Mouse (Mus musculus): ENCODE results near the gene 1810030O07Rik.
"Not testable (repeated sequence)": the region's sequence is repeated elsewhere in the genome, so short reads cannot be mapped to it uniquely, and the experiment has no call there.

The 1810030O07Rik gene

DNA sequence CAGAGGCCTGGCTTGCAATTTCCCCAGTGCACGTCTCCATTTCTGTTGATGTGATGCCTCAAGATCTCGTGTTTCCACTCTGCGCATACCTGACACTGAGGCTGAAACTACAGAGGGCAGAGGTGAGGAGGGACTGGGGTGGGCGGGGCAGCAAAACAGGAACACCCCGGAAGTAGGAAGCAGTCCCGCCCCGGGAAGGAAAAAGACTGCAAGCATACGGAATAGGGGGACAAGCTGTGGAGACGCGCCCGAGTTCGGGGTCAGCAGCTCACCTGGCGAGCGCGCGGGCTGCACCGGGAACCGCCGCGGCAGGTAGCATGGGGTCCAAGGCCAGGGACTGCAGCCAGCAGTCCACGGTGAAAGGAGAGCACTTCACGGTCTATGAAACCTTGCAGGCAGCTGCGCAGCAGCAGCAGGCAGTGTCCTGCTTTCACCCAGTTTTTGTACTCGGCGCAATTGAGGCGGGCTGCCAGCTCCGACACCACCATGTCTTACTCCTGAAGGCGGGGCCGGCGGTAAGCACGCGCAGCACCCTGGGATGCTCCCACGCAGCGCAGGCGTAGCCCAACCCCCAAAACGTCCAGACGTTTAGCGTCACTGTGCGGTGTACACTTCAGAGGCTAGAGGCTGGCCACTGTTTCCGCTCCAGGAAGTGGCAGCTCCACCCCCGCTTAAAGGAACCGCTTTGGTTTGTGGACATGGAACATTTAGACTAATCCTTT, at the start of gene 1810030O07Rik:
Gene 1810030O07Rik, minus strand, starts transcription at position 615 of the 722 bp plus-strand sequence.
- DNase-seq (ENCODE audit: low spot score in 2 of 2), result peak; percentile 91 to 93

GRCm38 (mm10) chrX:12716036-12716435, 42.6 kb upstream of the 1810030O07Rik start:
- no peak for DNase-seq (ENCODE audit: low spot score in 2 of 2)

GRCm38 (mm10) chrX:12713796-12714195, 40.3 kb upstream of the 1810030O07Rik start:
- DNase-seq (ENCODE audit: low spot score in 2 of 2), result no peak

- no peak for DNase-seq (ENCODE audit: low spot score in 2 of 2)
These were observed 13.4 kb upstream of the 1810030O07Rik start for GRCm38 (mm10) chrX:12686910-12687309.

DNA sequence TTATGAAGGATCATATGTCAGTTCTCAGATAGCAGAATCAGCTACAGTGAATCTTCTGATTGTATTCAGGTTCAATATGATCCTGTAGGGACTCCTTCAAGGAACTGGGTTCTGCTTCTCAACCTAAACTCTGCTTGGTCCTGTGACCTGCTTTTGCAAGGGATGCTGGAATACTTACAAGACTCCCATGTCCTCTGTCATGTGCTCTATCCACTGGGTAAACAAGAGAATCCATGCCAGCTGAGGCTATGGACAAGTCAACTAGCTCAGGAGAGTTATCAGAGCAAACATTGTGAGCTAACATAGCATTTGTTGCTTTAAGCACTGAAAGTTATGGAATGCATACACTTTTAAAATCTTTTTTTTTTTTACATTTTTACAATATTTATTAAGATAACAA, 12.6 kb upstream of the 1810030O07Rik start:
- DNase-seq (ENCODE audit: low spot score in 2 of 2), result no peak

- DNase-seq (ENCODE audit: low spot score in 2 of 2), result no peak
These were observed 3.9 kb upstream of the 1810030O07Rik start for GRCm38 (mm10) chrX:12677396-12677795.

DNA sequence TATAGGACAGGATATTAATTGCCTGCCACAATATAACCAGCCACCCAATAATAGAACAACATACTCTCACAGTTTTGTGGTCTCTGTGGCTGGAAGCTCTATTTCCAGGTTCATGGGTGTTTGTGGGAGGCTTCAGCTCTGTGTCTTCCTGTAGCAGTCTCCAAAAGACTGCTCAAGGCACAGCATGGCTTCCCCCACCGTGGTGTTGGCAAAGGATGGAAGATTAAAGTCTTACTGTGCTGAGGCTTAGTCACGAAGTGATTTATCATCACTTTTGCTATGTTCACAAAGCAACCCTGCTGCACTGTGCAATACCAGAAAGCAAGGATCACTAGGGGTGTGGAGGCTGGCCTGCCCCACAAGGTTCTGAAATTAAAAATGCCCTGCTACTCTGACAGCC, 19.6 kb downstream of the 1810030O07Rik start:
- peak in 1 of 2 experiments; percentile 14 for DNase-seq (ENCODE audit: low spot score in 2 of 2)

DNA sequence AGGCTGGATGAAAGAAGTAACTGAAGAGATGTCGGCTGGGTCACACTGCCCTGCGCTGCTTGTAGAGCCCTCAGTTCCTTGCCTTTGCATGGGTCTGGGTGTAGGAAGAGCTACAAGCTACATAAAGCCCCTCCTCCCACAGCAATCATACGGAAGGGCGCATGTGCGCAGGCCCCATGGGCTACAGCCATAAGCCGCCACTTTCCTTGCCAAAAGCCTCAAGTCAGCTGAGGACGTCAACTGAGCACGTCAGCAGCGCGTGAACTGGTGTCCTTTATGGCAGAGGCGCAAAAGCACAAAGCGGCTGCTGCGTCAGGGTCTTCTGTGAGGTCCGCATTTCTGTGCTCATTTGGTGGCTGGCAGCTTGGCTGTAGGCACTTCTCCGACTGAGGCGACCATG, 21.6 kb downstream of the 1810030O07Rik start:
- DNase-seq (ENCODE audit: low spot score in 2 of 2), result no peak

GRCm38 (mm10) chrX:12645531-12646304, 27.8 kb downstream of the 1810030O07Rik start:
- DNase-seq (ENCODE audit: low spot score in 2 of 2), result no peak

DNA sequence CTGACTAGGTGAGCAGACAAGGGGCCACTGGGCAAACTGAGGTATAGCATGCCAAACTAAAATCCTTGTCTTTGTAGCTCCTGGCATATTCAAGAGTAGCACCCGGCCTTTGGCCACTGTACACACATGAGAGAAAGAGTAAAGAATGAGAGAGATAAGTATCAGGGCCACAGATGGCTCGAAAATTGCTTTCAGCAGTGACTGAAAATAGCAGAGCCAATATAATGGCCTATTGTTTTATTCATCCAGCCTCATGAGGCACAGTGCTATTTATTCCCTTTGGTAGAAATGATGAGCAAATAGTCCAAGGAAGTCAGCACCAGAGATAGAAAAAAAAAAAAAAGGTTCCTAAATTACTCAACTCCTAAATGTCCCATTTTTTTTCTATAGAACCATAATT, 28.5 kb downstream of the 1810030O07Rik start:
- no peak for DNase-seq (ENCODE audit: low spot score in 2 of 2)

- no peak for DNase-seq (ENCODE audit: low spot score in 2 of 2)
These were observed 48.3 kb downstream of the 1810030O07Rik start for GRCm38 (mm10) chrX:12625131-12625530.

DNA sequence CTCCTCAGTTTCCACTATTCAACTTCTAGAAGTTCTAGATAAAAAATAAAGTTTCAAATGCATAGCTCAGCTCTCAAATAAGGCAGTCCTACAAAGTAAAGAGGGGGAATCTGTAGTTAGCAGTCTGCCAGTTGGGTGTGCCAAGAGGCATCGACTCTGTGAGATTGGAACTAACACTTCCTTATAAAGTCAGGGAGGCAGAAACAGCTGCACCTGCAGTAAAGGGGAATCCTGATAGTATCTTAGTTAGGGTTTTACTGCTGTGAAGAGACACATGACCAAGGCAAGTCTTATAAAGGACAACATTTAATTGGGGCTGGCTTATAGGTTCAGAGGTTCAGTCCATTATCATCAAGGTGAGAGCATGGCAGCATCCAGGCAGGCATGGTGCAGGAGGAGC, 61.1 kb downstream of the 1810030O07Rik start:
- DNase-seq (ENCODE audit: low spot score in 2 of 2), result not testable (repeated sequence)

- DNase-seq (ENCODE audit: low spot score in 2 of 2), result no peak
These were observed 62.3 kb downstream of the 1810030O07Rik start for GRCm38 (mm10) chrX:12611211-12611610.

- DNase-seq (ENCODE audit: low spot score in 2 of 2), result not testable (repeated sequence)
These were observed 62.9 kb downstream of the 1810030O07Rik start for GRCm38 (mm10) chrX:12610541-12610940.
